Comparison of ENCODE assay signal across 22 mouse cellular contexts in genomic region chr9:47612894-47613412, GRCm38 (mm10).
DNase-seq lines count a peak whose midpoint lies in the region; ATAC-seq and TF ChIP-seq lines count a peak whose summit lies in the region.
"Had no signal": no experiment of that assay in that cellular context is flagged by ENCODE, and none has a peak within 500 bp of the region (broad histone marks: within the 10 kb centered on the region; RNA-seq: fewer than 3 reads in every experiment).

No protein-coding gene starts in this region.

- no peaks in the 10 kb centered on the region; the same call in 1 of the 2 replicates for H3K79me2 ChIP-seq in liver, adult 2 months (ENCODE audit: control insufficient read depth, insufficient read depth, low read length)

- no peak for TF ChIP-seq POLR2A in liver, adult 2 months (IDR thresholded peaks at IDR 0.05; ENCODE audit: extremely low read depth, insufficient read depth, low read length)

- no peak overlapping the region for H3K4me2 ChIP-seq in forebrain, embryonic 14.5 days (ENCODE audit: low read length)
- H3K4me2 ChIP-seq in forebrain, embryonic 15.5 days (replicated peaks), result no peak overlapping the region
- no peak overlapping the region for H3K4me2 ChIP-seq in liver, embryonic 12.5 days
- H3K4me2 ChIP-seq: hindbrain, embryonic 13.5 days had no signal

- no peaks in the 10 kb centered on the region for H3K27me3 ChIP-seq in forebrain, embryonic 14.5 days (replicated peaks; ENCODE audit: control insufficient read depth, insufficient read depth, low read length)
- no peaks in the 10 kb centered on the region for H3K27me3 ChIP-seq in forebrain, embryonic 15.5 days
- H3K27me3 ChIP-seq in liver, adult 2 months (ENCODE audit: control insufficient read depth, insufficient read depth, low read length), result no peaks in the 10 kb centered on the region
- no peaks in the 10 kb centered on the region for H3K27me3 ChIP-seq in liver, embryonic 12.5 days (replicated peaks)
- H3K27me3 ChIP-seq: hindbrain, embryonic 13.5 days had no signal

- TF ChIP-seq CTCF in liver, adult 2 months (IDR thresholded peaks at IDR 0.05; ENCODE audit: low read depth, low read length), result no peak

- H3K36me3 ChIP-seq in forebrain, embryonic 14.5 days (ENCODE audit: control insufficient read depth, insufficient read depth, low read length), result no peaks in the 10 kb centered on the region
- no peaks in the 10 kb centered on the region for H3K36me3 ChIP-seq in forebrain, embryonic 15.5 days
- no peaks in the 10 kb centered on the region for H3K36me3 ChIP-seq in liver, adult 2 months (ENCODE audit: control insufficient read depth, insufficient read depth, low read length)
- H3K36me3 ChIP-seq in liver, embryonic 12.5 days, result no peaks in the 10 kb centered on the region
- H3K36me3 ChIP-seq: embryonic facial prominence, embryonic 10.5 days; G1E; heart, embryonic 10.5 days; hindbrain, embryonic 13.5 days had no signal

- 76% methylated on average over 13 of the region's 13 CpGs for WGBS in forebrain, embryonic 14.5 days
- WGBS in forebrain, embryonic 15.5 days, result 68% methylated on average over 13 of the region's 13 CpGs
- 34% methylated on average over 13 of the region's 13 CpGs for WGBS in liver, adult 2 months
- WGBS in liver, embryonic 12.5 days (ENCODE audit: insufficient replicate concordance), result 70% methylated on average over 13 of the region's 13 CpGs

- H3K27ac ChIP-seq in forebrain, embryonic 14.5 days (ENCODE audit: low read depth, low read length), result no peak overlapping the region
- H3K27ac ChIP-seq in forebrain, embryonic 15.5 days (replicated peaks), result no peak overlapping the region
- no peak overlapping the region for H3K27ac ChIP-seq in liver, adult 2 months (replicated peaks; ENCODE audit: insufficient read depth, low read depth, low read length)
- no peak overlapping the region for H3K27ac ChIP-seq in liver, embryonic 12.5 days
- H3K27ac ChIP-seq: embryonic facial prominence, embryonic 10.5 days; heart, embryonic 10.5 days; hindbrain, embryonic 13.5 days; hindbrain, postnatal 0 days had no signal

- no peak overlapping the region for H3K4me3 ChIP-seq in forebrain, embryonic 14.5 days (ENCODE audit: low read depth, low read length)
- H3K4me3 ChIP-seq in forebrain, embryonic 15.5 days, result no peak overlapping the region
- no peak overlapping the region for H3K4me3 ChIP-seq in liver, adult 2 months (ENCODE audit: insufficient read depth, low read depth, low read length)
- no peak overlapping the region for H3K4me3 ChIP-seq in liver, embryonic 12.5 days
- H3K4me3 ChIP-seq: embryonic facial prominence, embryonic 10.5 days; heart, embryonic 10.5 days; hindbrain, embryonic 13.5 days had no signal

- DNase-seq in forebrain, embryonic 14.5 days (ENCODE audit: low spot score), result peak; percentile 40
- DNase-seq in liver, adult 2 months (ENCODE audit: extremely low read depth, low read depth, low spot score), result peak; percentile 40
- peak; percentile 46 for DNase-seq in brain, adult 2 months (ENCODE audit: low read depth, low spot score)
- DNase-seq in lung, postnatal 36 days, result peak; percentile 40
- DNase-seq in right cerebral cortex, adult 18-20 months, result no peak
- DNase-seq in gastrocnemius, adult 18-20 months (ENCODE audit: low spot score), result no peak
- DNase-seq: adrenal gland, postnatal 10 days; B cell, adult 2 months; cerebellum, adult 18-20 months; cerebellum, adult 9-11 months; gastrocnemius, postnatal 36 days; heart, adult 18-20 months; heart, postnatal 10 days had no signal

- no peak overlapping the region for H3K9ac ChIP-seq in forebrain, embryonic 14.5 days (ENCODE audit: low read length)
- H3K9ac ChIP-seq in forebrain, embryonic 15.5 days (replicated peaks), result no peak overlapping the region
- no peak overlapping the region for H3K9ac ChIP-seq in liver, adult 2 months (ENCODE audit: low read depth, low read length)
- no peak overlapping the region for H3K9ac ChIP-seq in liver, embryonic 12.5 days
- H3K9ac ChIP-seq: hindbrain, embryonic 13.5 days had no signal

- H3K4me1 ChIP-seq in forebrain, embryonic 14.5 days (ENCODE audit: control insufficient read depth, insufficient read depth, low read length), result peaks cover 36% of the 10 kb centered on the region
- H3K4me1 ChIP-seq in forebrain, embryonic 15.5 days, result peaks cover 68% of the 10 kb centered on the region
- no peaks in the 10 kb centered on the region for H3K4me1 ChIP-seq in liver, adult 2 months (ENCODE audit: control insufficient read depth, insufficient read depth, low read length)
- H3K4me1 ChIP-seq in liver, embryonic 12.5 days, result no peaks in the 10 kb centered on the region

- ATAC-seq in forebrain, embryonic 14.5 days, result no peak
- no peak for ATAC-seq in forebrain, embryonic 15.5 days (replicated peaks)
- ATAC-seq in liver, embryonic 12.5 days, result no peak
- ATAC-seq: CD4-positive, CD25-positive, alpha-beta regulatory T cell, adult 4 months; forebrain, embryonic 16.5 days; hindbrain, postnatal 0 days had no signal

- no peaks in the 10 kb centered on the region for H3K9me3 ChIP-seq in forebrain, embryonic 14.5 days (replicated peaks; ENCODE audit: control insufficient read depth, low read length)
- no peaks in the 10 kb centered on the region for H3K9me3 ChIP-seq in forebrain, embryonic 15.5 days
- no peaks in the 10 kb centered on the region for H3K9me3 ChIP-seq in liver, embryonic 12.5 days (replicated peaks)
- H3K9me3 ChIP-seq: embryonic facial prominence, embryonic 10.5 days; heart, embryonic 10.5 days; hindbrain, embryonic 13.5 days had no signal

Comparison
In these comparisons a context has a peak if more than half of its experiments do, and no peak if none do; other contexts are left out.
1. DNase-seq: peak in forebrain, embryonic 14.5 days (single experiment), liver, adult 2 months (single experiment), brain, adult 2 months (single experiment) and lung, postnatal 36 days (single experiment); none in right cerebral cortex, adult 18-20 months (single experiment) and gastrocnemius, adult 18-20 months (single experiment).